Comparison of ENCODE assay signal across 17 mouse cellular contexts in the genomic region with DNA sequence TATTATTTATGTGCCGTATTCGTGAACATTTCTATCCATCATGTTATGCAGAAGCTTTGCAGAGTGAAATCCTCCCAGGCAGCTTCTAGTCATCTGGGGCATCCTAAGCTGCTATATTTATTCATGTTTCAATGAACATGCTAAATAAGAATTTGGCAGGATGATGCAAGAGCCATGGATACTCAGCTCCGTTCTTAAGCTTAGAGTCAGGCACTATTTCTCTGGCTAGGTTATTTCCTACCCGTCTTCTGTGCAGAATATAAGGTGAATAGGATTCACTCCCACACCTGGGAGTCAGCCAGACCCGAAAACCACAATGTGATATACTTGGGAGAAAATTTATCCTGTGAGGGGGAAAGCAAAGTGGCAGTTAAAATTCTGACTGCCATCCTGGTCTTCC.
DNase-seq lines count a peak whose midpoint lies in the region; ATAC-seq and TF ChIP-seq lines count a peak whose summit lies in the region.
"Had no signal": no experiment of that assay in that cellular context is flagged by ENCODE, and none has a peak within 500 bp of the region (broad histone marks: within the 10 kb centered on the region; RNA-seq: fewer than 3 reads in every experiment).

No protein-coding gene starts in this region.

- no peak overlapping the region for H3K4me2 ChIP-seq in midbrain, postnatal 0 days (ENCODE audit: low read depth, low read length, poor library complexity, severe bottlenecking)
- H3K4me2 ChIP-seq: intestine, embryonic 15.5 days; limb, embryonic 15.5 days; neural tube, embryonic 12.5 days had no signal

- WGBS in midbrain, postnatal 0 days: 46% methylated on average over 5 of the region's 5 CpGs

- H3K27me3 ChIP-seq in midbrain, postnatal 0 days (ENCODE audit: insufficient read depth, low read length): no peaks in the 10 kb centered on the region
- H3K27me3 ChIP-seq: intestine, embryonic 15.5 days; limb, embryonic 15.5 days; neural tube, embryonic 12.5 days had no signal

- H3K4me1 ChIP-seq in midbrain, postnatal 0 days (ENCODE audit: insufficient read depth, low read length): peaks cover 3% of the 10 kb centered on the region; the same call in 1 of the 2 replicates
- H3K4me1 ChIP-seq: intestine, embryonic 15.5 days; limb, embryonic 15.5 days; neural tube, embryonic 12.5 days had no signal

- no peak overlapping the region for H3K4me3 ChIP-seq in layer of hippocampus, adult 2 months
- H3K4me3 ChIP-seq in midbrain, postnatal 0 days (ENCODE audit: low read depth, low read length): no peak overlapping the region
- H3K4me3 ChIP-seq: intestine, embryonic 15.5 days; limb, embryonic 15.5 days; neural tube, embryonic 12.5 days had no signal

- H3K9ac ChIP-seq in midbrain, postnatal 0 days (replicated peaks; ENCODE audit: low read length, poor library complexity, severe bottlenecking): no peak overlapping the region
- H3K9ac ChIP-seq: intestine, embryonic 15.5 days; limb, embryonic 15.5 days; neural tube, embryonic 12.5 days had no signal

- peak overlapping the region; percentile 89 for H3K27ac ChIP-seq in layer of hippocampus, adult 2 months
- H3K27ac ChIP-seq in midbrain, postnatal 0 days (ENCODE audit: low read depth, low read length): peak overlapping the region; percentile 43; the same call in 1 of the 2 replicates
- H3K27ac ChIP-seq: intestine, embryonic 15.5 days; limb, embryonic 15.5 days; neural tube, embryonic 12.5 days had no signal

- ATAC-seq in midbrain, postnatal 0 days (ENCODE audit: low FRiP score): peak; percentile 39; the same call in 1 of the 2 replicates
- no peak for ATAC-seq in activated CD4-positive, CD25-positive, alpha-beta regulatory T cell, adult 4 months
- no peak for ATAC-seq in inflammation-experienced regulatory T-cells, adult 6 months
- ATAC-seq: intestine, embryonic 15.5 days had no signal

- DNase-seq in layer of hippocampus, adult 2 months (ENCODE audit: low spot score in 2 of 2): no peak
- DNase-seq in layer of hippocampus, postnatal 10 days (ENCODE audit: low spot score in 2 of 2): no peak
- DNase-seq in right cerebral cortex, adult 2 months (ENCODE audit: low spot score in 2 of 2): peak; percentile 52 to 53
- no peak for DNase-seq in right cerebral cortex, postnatal 4 days
- no peak for DNase-seq in midbrain, postnatal 0 days (ENCODE audit: low spot score)
- DNase-seq: adrenal gland, adult 8-10 months; gastrocnemius, postnatal 25 days; kidney, postnatal 36 days; layer of hippocampus, adult 9-11 months; lung, postnatal 10 days; thymus, adult 18-20 months; thymus, postnatal 4 days had no signal

- no peaks in the 10 kb centered on the region for H3K36me3 ChIP-seq in midbrain, postnatal 0 days (ENCODE audit: insufficient read depth, low read length)
- H3K36me3 ChIP-seq: intestine, embryonic 15.5 days; limb, embryonic 15.5 days; neural tube, embryonic 12.5 days had no signal

- no peak for TF ChIP-seq CTCF in layer of hippocampus, adult 2 months (conservative IDR thresholded peaks at IDR 0.05)
- TF ChIP-seq CTCF in midbrain, postnatal 0 days (IDR thresholded peaks at IDR 0.05): no peak

- H3K9me3 ChIP-seq in midbrain, postnatal 0 days (ENCODE audit: low read length): no peaks in the 10 kb centered on the region
- H3K9me3 ChIP-seq: intestine, embryonic 15.5 days; limb, embryonic 15.5 days; neural tube, embryonic 12.5 days had no signal

Comparison
In these comparisons a context has a peak if more than half of its experiments do, and no peak if none do; other contexts are left out.
1. DNase-seq: peak in right cerebral cortex, adult 2 months (2 of 2); none in layer of hippocampus, adult 2 months (0 of 2), layer of hippocampus, postnatal 10 days (0 of 2), right cerebral cortex, postnatal 4 days (single experiment) and midbrain, postnatal 0 days (single experiment).